Mouse (Mus musculus) left cerebral cortex, adult 2 months (tissue): ENCODE measurements around the gene Tnni1. TPM values are rescaled to one million over a fixed set of nuclear protein-coding genes. Genes with fewer than 3 reads are reported as not detected.

Experiments
- DNase-seq, 2 experiments: peaks; one replicate each; pipeline ENCODE4 v3.0.0; 2021 to 2022; ENCODE audit warnings: low spot score in 2 of 2, mixed read lengths in 1 of 2; ENCODE audit errors: extremely low spot score in 1 of 2
- H3K27ac ChIP-seq: fragments of 200-600 bp; 2 replicates; pipeline ENCODE4 v1.8.1; 2022
- H3K4me3 ChIP-seq: fragments of 200-600 bp; 2 replicates; pipeline ENCODE4 v1.8.1; 2022
- CTCF ChIP-seq: fragments of 200-600 bp; IDR thresholded peaks from 2 replicates; pipeline ENCODE4 v1.8.1; 2022; ENCODE audit warnings: antibody characterized with exemption, mild to moderate bottlenecking, moderate library complexity
- intact Hi-C: fragments of 180-260 bp; cut with DNase I; formaldehyde crosslinking; loops from one replicate; pipeline ENCODE4 v1.15.1; 2025
- long read RNA-seq, 2 experiments: library from polyadenylated mRNA; stranded (forward); transcript quantifications; one replicate each; pipeline ENCODE4 v2.0.0; 2021; ENCODE audit warnings: borderline mapping rate in 2 of 2
- total RNA-seq, 2 experiments: library from RNA; stranded (reverse); gene quantifications; 2 replicates each; pipeline ENCODE4 v1.2.3; 2021

The Tnni1 gene
- 1 to 10 TPM; 1.6 to 1.7 TPM for total RNA-seq
- long read RNA-seq, experiment 1, partial matches to known transcripts, result 0 of 1 reads
- long read RNA-seq, experiment 1, other reads (novel, unspliced or antisense), result 1 of 1 reads
- long read RNA-seq, experiment 2, result 0 reads

- DNase-seq, result peak in 1 of 2 experiments; percentile 40
- Histone ChIP-seq H3K4me3 (no peak within 1 kb of the TSS), H3K27ac (peak within 1 kb of the TSS; percentile 3; the same call in 1 of the 2 replicates)
- intact Hi-C loops, result no loop called here
- TF ChIP-seq CTCF, result no peak
Measured at GRCm38 (mm10) chr1:135778780-135779535, at the start of gene Tnni1. Gene Tnni1 (plus strand): TSS chr1:135779434.

GRCm38 (mm10) chr1:135729821-135730220 is 49.4 kb upstream of the Tnni1 start:
- intact Hi-C loops, result loop anchor here (2.0 kb wide), 1 partner anchor 17 kb away; no protein-coding TSS in a partner anchor
- Histone ChIP-seq H3K27ac (peak overlapping the region; percentile 87), H3K4me3 (peak overlapping the region; percentile 73)
- no peak for TF ChIP-seq CTCF
- DNase-seq, result no peak

GRCm38 (mm10) chr1:135730296-135730695 is 48.9 kb upstream of the Tnni1 start:
- intact Hi-C loops, result loop anchor here (2.0 kb wide), 1 partner anchor 17 kb away; no protein-coding TSS in a partner anchor
- Histone ChIP-seq H3K27ac (peak overlapping the region; percentile 70; the same call in 1 of the 2 replicates), H3K4me3 (peak overlapping the region; percentile 73)
- no peak for DNase-seq
- no peak for TF ChIP-seq CTCF

GRCm38 (mm10) chr1:135731393-135731792 is 47.8 kb upstream of the Tnni1 start:
- intact Hi-C loops, result loop anchor here (2.0 kb wide), 1 partner anchor 15 kb away; no protein-coding TSS in a partner anchor
- TF ChIP-seq CTCF, result no peak
- peak overlapping the region; percentile 67 for H3K27ac ChIP-seq
- H3K4me3 ChIP-seq, result peak overlapping the region; percentile 73
- DNase-seq, result no peak

GRCm38 (mm10) chr1:135731897-135732684 is 47.1 kb upstream of the Tnni1 start:
- H3K27ac ChIP-seq, result peak overlapping the region; percentile 78
- intact Hi-C loops, result loop anchor here (2.0 kb wide), 1 partner anchor 15 kb away; no protein-coding TSS in a partner anchor
- DNase-seq, result no peak
- H3K4me3 ChIP-seq, result peak overlapping the region; percentile 73
- no peak for TF ChIP-seq CTCF

GRCm38 (mm10) chr1:135734225-135734937 is 44.9 kb upstream of the Tnni1 start:
- TF ChIP-seq CTCF, result no peak
- intact Hi-C loops, result no loop called here
- no peak overlapping the region for H3K4me3 ChIP-seq
- H3K27ac ChIP-seq, result peak overlapping the region; percentile 78
- peak; percentile 31 to 61 for DNase-seq

- Histone ChIP-seq H3K4me3 (no peak overlapping the region), H3K27ac (peak overlapping the region; percentile 78)
Measured at GRCm38 (mm10) chr1:135735460-135735859, 43.8 kb upstream of the Tnni1 start.

GRCm38 (mm10) chr1:135744987-135745386 is 34.2 kb upstream of the Tnni1 start:
- no peak overlapping the region for H3K27ac ChIP-seq
- H3K4me3 ChIP-seq, result no peak overlapping the region
- no peak for DNase-seq
- intact Hi-C loops, result no loop called here
- TF ChIP-seq CTCF, result no peak

More at GRCm38 (mm10) chr1:135735460-135735859, 43.8 kb upstream of the Tnni1 start:
- no peak for TF ChIP-seq CTCF
- no peak for DNase-seq
- intact Hi-C loops, result no loop called here

GRCm38 (mm10) chr1:135746248-135746647 is 33.0 kb upstream of the Tnni1 start:
- H3K27ac ChIP-seq, result no peak overlapping the region
- TF ChIP-seq CTCF, result no peak
- DNase-seq, result no peak
- intact Hi-C loops, result loop anchor here (2.0 kb wide), 1 partner anchor 15 kb away; no protein-coding TSS in a partner anchor
- H3K4me3 ChIP-seq, result no peak overlapping the region

- intact Hi-C loops, result loop anchor here (1.0 to 5.0 kb wide), 4 partner anchors 28 to 74 kb away; no protein-coding TSS in a partner anchor
- DNase-seq, result peak; percentile 90 to 91
- no peak overlapping the region for H3K27ac ChIP-seq
- H3K4me3 ChIP-seq, result no peak overlapping the region
- TF ChIP-seq CTCF, result peak; percentile 91
Measured at GRCm38 (mm10) chr1:135752737-135753348, 26.4 kb upstream of the Tnni1 start.

- Histone ChIP-seq H3K4me3 (no peak overlapping the region), H3K27ac (no peak overlapping the region)
- TF ChIP-seq CTCF, result no peak
- no peak for DNase-seq
- intact Hi-C loops, result no loop called here
Measured at GRCm38 (mm10) chr1:135755287-135755686, 23.9 kb upstream of the Tnni1 start.
